Mouse (Mus musculus) heart, postnatal 0 days (tissue): ENCODE measurements at regions not wholly inside any gene's neighbourhood (a gene's known extent, or its start where the extent isn't known, plus 50 kb on each side); places are given as distances from the start of the nearest gene placed in this dataset.

Experiments
- ATAC-seq: fragments of 200-750 bp; cut with Nextera tagmentation; 2 replicates; pipeline ENCODE4 v1.8.0; 2017; ENCODE audit warnings: low read depth, moderate number of reproducible peaks, moderate library complexity; ENCODE audit not compliant: insufficient read depth
- DNase-seq: peaks from one replicate; pipeline ENCODE4 v3.0.0-alpha.2; 2016; ENCODE audit warnings: low spot score
- H3K27ac ChIP-seq: fragments of 300-500 bp; sonication (generic); 2 replicates; pipeline ENCODE4 v1.5.1; 2014; ENCODE audit warnings: low read depth, mild to moderate bottlenecking
- H3K27me3 ChIP-seq: fragments of 300-500 bp; sonication (generic); 2 replicates; pipeline ENCODE4 v1.6.1; 2014; ENCODE audit warnings: low read length, mixed read lengths; ENCODE audit not compliant: control insufficient read depth, insufficient read depth
- H3K36me3 ChIP-seq: fragments of 300-500 bp; sonication (generic); replicated peaks from 2 replicates; pipeline ENCODE4 v1.6.1; 2014; ENCODE audit warnings: low read length, mixed read lengths; ENCODE audit not compliant: control insufficient read depth, insufficient read depth
- H3K4me1 ChIP-seq: fragments of 300-500 bp; sonication (generic); 2 replicates; pipeline ENCODE4 v1.6.1; 2014; ENCODE audit warnings: antibody characterized with exemption; ENCODE audit not compliant: control insufficient read depth, insufficient read depth
- H3K4me2 ChIP-seq: fragments of 300-500 bp; sonication (generic); 2 replicates; pipeline ENCODE4 v1.6.1; 2014; ENCODE audit warnings: low read depth, mild to moderate bottlenecking, low read length, moderate library complexity
- H3K4me3 ChIP-seq: fragments of 300-500 bp; sonication (generic); 2 replicates; pipeline ENCODE4 v1.5.1; 2014; ENCODE audit warnings: low read depth, low read length
- H3K9ac ChIP-seq: fragments of 300-500 bp; sonication (generic); replicated peaks from 2 replicates; pipeline ENCODE4 v1.6.1; 2014; ENCODE audit warnings: low read depth, low read length, mixed read lengths
- H3K9me3 ChIP-seq: fragments of 300-500 bp; sonication (generic); replicated peaks from 2 replicates; pipeline ENCODE4 v1.6.1; 2016; ENCODE audit warnings: low read length; ENCODE audit not compliant: control insufficient read depth
- CTCF ChIP-seq: IDR thresholded peaks from 2 replicates; pipeline ENCODE4 v1.5.1; 2016; ENCODE audit warnings: antibody characterized with exemption, control low read depth, low read depth
- EP300 ChIP-seq: IDR thresholded peaks from 2 replicates; pipeline ENCODE4 v1.6.1; 2016; ENCODE audit warnings: antibody characterized with exemption, low read depth
- WGBS: fragments of 180-500 bp; shearing (Covaris S2); extraction: QIAGEN DNeasy Blood & Tissue Kit; methylation state at CpG from one replicate; pipeline ENCODE4 v1.1.7; 2014; 5-methylcytosine and 5-hydroxymethylcytosine counted together

DNA sequence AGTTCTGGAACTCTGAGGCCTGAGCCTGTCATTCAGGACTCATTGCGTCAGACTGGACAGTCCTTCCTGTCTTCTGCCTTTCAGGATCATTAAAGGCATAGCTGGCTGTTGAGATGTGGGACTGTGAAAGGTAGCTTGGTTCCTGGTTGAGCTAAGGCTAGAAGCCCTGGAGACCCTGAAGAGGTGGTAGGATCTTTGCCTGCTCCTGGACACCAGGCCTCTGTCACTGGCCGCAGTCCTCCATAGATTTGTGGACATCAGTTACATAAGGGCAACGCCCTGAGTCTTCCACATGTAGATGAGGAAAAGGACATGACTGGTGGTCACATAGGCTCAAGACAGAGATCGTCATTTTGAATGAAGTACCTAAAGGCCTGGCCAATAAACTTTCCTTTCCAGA lies 127.9 kb downstream of the Opa1 start:
- no peaks in the 10 kb centered on the region for H3K36me3 ChIP-seq
- WGBS = 89% methylated on average over 4 of the region's 4 CpGs
- no peaks in the 10 kb centered on the region for H3K27me3 ChIP-seq
- H3K4me2 ChIP-seq = no peak overlapping the region
- DNase-seq (no peak), ATAC-seq (no peak)
- no peaks in the 10 kb centered on the region for H3K4me1 ChIP-seq
- H3K4me3 ChIP-seq = no peak overlapping the region
- H3K9ac ChIP-seq = no peak overlapping the region
- H3K27ac ChIP-seq = no peak overlapping the region
- TF ChIP-seq EP300 = no peak
- no peak for TF ChIP-seq CTCF
- no peaks in the 10 kb centered on the region for H3K9me3 ChIP-seq

DNA sequence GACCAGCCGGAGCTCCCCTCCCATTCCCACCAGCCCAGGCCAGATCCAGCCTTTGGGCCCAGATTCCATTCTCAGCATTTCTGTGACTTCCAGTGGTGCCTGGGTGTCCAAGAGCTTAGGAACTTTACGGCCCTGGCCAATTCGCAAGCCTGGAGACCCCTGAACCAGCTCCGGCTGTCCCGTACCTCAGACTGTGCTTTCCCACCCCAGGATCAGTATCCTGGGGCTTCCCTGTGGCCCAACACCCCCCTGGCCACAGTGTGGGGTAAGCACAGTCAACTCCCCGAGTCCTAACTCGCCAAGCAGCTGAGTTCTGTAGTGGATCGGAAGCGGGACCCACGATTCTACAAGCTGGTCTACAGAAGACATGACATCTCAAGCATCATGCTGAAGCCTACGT lies 128.5 kb downstream of the Opa1 start:
- DNase-seq (no peak), ATAC-seq (no peak)
- no peak overlapping the region for H3K27ac ChIP-seq
- no peaks in the 10 kb centered on the region for H3K36me3 ChIP-seq
- no peak for TF ChIP-seq CTCF
- H3K9me3 ChIP-seq = no peaks in the 10 kb centered on the region
- H3K27me3 ChIP-seq = no peaks in the 10 kb centered on the region
- 88% methylated on average over 11 of the region's 11 CpGs for WGBS
- H3K4me2 ChIP-seq = no peak overlapping the region
- H3K4me3 ChIP-seq = no peak overlapping the region
- H3K4me1 ChIP-seq = no peaks in the 10 kb centered on the region
- no peak overlapping the region for H3K9ac ChIP-seq

DNA sequence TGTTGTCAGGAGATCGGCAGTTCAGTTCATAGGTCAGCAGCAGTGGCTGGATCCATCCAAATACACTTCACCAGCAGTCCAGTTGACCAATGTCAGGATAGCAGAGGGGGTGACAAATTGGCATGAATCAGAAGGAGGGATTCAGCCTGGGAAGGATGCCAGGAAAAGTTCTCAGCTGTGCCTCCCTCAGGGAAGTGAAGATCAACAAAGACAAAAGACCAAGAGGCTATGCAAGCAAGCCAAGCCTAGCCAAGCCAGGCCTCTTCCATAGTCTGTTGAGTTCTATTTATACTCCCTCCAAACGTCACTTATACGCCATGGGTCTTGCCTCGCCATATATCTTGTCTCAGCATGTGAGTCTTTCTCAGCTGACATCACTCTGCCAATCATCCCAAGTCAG lies 129.9 kb downstream of the Opa1 start:
- no peak overlapping the region for H3K9ac ChIP-seq
- no peaks in the 10 kb centered on the region for H3K4me1 ChIP-seq
- no peak overlapping the region for H3K4me2 ChIP-seq
- no peak overlapping the region for H3K4me3 ChIP-seq
- no peaks in the 10 kb centered on the region for H3K27me3 ChIP-seq
- 27% methylated on average over 4 of the region's 4 CpGs for WGBS
- no peak overlapping the region for H3K27ac ChIP-seq
- DNase-seq (no peak), ATAC-seq (0 out of 2 replicates have a peak, but pooled peaks have one; percentile 24)
- H3K9me3 ChIP-seq = no peaks in the 10 kb centered on the region
- no peaks in the 10 kb centered on the region for H3K36me3 ChIP-seq
- TF ChIP-seq CTCF (no peak), EP300 (no peak)

DNA sequence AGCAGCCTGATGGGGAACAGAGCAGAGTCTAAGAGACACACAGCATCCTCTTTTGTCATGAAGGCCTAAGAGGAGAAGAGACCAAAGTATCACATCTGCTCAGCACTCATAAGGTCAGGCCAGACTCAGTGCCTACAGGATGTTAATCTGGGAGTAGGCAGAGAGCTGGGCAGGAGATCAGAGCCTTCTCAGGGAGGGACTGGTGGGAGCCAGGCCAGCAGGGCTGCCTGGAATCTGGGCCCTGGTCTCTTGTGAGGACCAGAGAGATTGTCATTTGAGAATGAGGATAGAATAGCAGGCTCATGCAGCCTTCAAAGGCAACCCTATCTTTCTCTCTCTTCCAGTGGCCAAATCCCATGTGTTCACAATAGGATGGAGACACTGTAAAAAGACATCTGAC lies 132.3 kb downstream of the Opa1 start:
- Histone ChIP-seq H3K4me3 (no peak overlapping the region), H3K27me3 (no peaks in the 10 kb centered on the region), H3K9me3 (no peaks in the 10 kb centered on the region), H3K36me3 (no peaks in the 10 kb centered on the region), H3K4me2 (no peak overlapping the region), H3K4me1 (peaks cover 6% of the 10 kb centered on the region; the same call in 1 of the 2 replicates), H3K27ac (no peak overlapping the region), H3K9ac (no peak overlapping the region)
- ATAC-seq (no peak), DNase-seq (no peak)
- TF ChIP-seq EP300 (no peak), CTCF (no peak)

DNA sequence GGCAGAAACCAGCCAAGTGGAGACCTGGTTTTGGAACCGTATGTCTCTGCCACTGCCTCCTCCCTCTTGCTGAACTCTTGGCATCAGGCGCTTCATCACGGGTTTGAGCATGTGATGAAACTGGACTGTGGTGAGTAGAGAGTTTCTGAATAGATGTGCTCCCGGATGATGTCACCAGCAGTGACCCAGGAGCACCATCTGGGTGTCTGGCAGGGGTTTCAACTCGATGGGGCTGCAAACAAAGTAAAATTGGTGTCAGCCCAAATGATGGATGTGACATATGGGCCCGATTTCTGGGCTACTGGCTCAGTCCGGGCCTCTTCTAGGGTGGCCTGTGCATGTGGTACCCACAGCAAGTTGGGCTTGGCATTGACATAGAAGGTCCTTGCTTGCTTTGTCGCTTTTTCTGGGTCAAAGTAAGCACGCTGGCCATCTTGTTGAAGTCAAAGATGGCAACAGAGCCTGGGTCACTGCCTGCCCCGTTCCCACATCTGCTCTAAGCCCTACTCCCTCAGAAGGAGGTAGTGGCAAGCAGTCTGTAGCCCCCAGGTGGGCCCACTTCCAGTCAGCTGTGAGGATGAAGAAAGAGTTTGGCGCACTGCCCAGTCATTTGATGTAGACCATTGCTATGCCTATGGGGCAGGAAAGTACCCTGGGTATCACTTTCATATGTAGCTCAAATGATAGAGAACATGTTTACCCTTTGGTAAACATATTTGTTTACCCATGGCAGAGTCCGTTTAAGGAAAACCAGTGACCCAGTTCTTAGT lies 133.0 kb downstream of the Opa1 start:
- Histone ChIP-seq H3K27me3 (no peaks in the 10 kb centered on the region), H3K4me3 (no peak overlapping the region), H3K4me1 (peaks cover 6% of the 10 kb centered on the region; the same call in 1 of the 2 replicates), H3K9me3 (no peaks in the 10 kb centered on the region), H3K27ac (no peak overlapping the region), H3K4me2 (no peak overlapping the region), H3K9ac (no peak overlapping the region), H3K36me3 (no peaks in the 10 kb centered on the region)
- TF ChIP-seq EP300 = no peak
- TF ChIP-seq CTCF = no peak
- no peak for DNase-seq
- ATAC-seq = no peak
- 79% methylated on average over 12 of the region's 12 CpGs for WGBS

DNA sequence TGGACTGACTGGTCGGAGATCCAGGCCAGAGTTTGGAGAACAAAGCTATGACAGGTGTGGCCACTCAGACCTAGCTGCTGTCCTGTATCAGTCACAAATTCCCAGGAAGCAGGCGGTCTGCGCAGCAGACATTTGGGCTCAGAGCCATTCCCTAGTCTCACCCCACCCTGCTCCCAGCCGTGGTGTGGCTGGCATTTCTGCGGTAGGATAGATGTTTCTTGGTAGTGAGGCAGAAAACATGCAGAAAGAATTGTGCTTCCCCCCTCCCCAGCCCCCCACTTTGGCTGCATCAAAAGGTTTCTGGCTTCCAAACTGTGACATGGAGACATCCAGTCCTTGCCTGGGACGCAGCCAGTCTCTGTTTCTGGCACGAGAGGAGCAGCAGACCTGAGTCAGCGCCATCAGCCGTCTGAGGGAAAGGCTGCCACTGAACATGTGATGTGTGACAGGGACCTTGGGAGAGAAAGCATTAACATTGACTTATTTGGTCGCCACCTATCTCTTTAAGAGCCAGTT lies 135.5 kb downstream of the Opa1 start:
- H3K4me3 ChIP-seq = no peak overlapping the region
- no peak overlapping the region for H3K4me2 ChIP-seq
- H3K9ac ChIP-seq = no peak overlapping the region
- ATAC-seq (peak; percentile 71), DNase-seq (no peak)
- no peaks in the 10 kb centered on the region for H3K27me3 ChIP-seq
- 38% methylated on average over 10 of the region's 10 CpGs for WGBS
- TF ChIP-seq EP300 (no peak), CTCF (no peak)
- H3K9me3 ChIP-seq = no peaks in the 10 kb centered on the region
- H3K36me3 ChIP-seq = no peaks in the 10 kb centered on the region
- H3K4me1 ChIP-seq = peaks cover 6% of the 10 kb centered on the region; the same call in 1 of the 2 replicates
- no peak overlapping the region for H3K27ac ChIP-seq
